Mouse (Mus musculus) 3T3-L1 (cell line): ENCODE measurements around the gene Bnc2.

ENCODE experiments used
- DNase-seq: peaks from one replicate; pipeline ENCODE4 v3.0.0-alpha.2; 2015; ENCODE audit warnings: low read depth, low spot score

Bnc2 gene

GRCm38 (mm10) chr4:84507551-84507950 is 167.5 kb downstream of the Bnc2 start:
- no peak for DNase-seq

- DNase-seq = no peak
Observed at GRCm38 (mm10) chr4:84502581-84503269, 172.3 kb downstream of the Bnc2 start.

GRCm38 (mm10) chr4:84500796-84501349 is 174.2 kb downstream of the Bnc2 start:
- peak; percentile 18 for DNase-seq

GRCm38 (mm10) chr4:84500259-84500658 is 174.8 kb downstream of the Bnc2 start:
- no peak for DNase-seq

- no peak for DNase-seq
Observed at GRCm38 (mm10) chr4:84498469-84498868, 176.6 kb downstream of the Bnc2 start.

GRCm38 (mm10) chr4:84488323-84488722 is 186.8 kb downstream of the Bnc2 start:
- peak; percentile 60 for DNase-seq

- DNase-seq = no peak
Observed at GRCm38 (mm10) chr4:84482680-84483079, 192.4 kb downstream of the Bnc2 start.

- DNase-seq = no peak
Observed at GRCm38 (mm10) chr4:84472643-84473042, 202.4 kb downstream of the Bnc2 start.

- DNase-seq = no peak
Observed at GRCm38 (mm10) chr4:84470106-84470885, 204.8 kb downstream of the Bnc2 start.

GRCm38 (mm10) chr4:84469400-84469799 is 205.7 kb downstream of the Bnc2 start:
- DNase-seq = no peak

GRCm38 (mm10) chr4:84467722-84468121 is 207.4 kb downstream of the Bnc2 start:
- DNase-seq = no peak

GRCm38 (mm10) chr4:84458218-84458560 is 216.9 kb downstream of the Bnc2 start:
- DNase-seq = peak; percentile 56

GRCm38 (mm10) chr4:84457512-84458217 is 217.4 kb downstream of the Bnc2 start:
- DNase-seq = peak; percentile 95

GRCm38 (mm10) chr4:84456853-84457249 is 218.2 kb downstream of the Bnc2 start:
- no peak for DNase-seq

- DNase-seq = no peak
Observed at GRCm38 (mm10) chr4:84456198-84456852, 218.8 kb downstream of the Bnc2 start.

GRCm38 (mm10) chr4:84454493-84454892 is 220.6 kb downstream of the Bnc2 start:
- no peak for DNase-seq

- DNase-seq = no peak
Observed at GRCm38 (mm10) chr4:84453586-84453985, 221.5 kb downstream of the Bnc2 start.

GRCm38 (mm10) chr4:84452642-84453041 is 222.4 kb downstream of the Bnc2 start:
- no peak for DNase-seq

- DNase-seq = no peak
Observed at GRCm38 (mm10) chr4:84449246-84450005, 225.6 kb downstream of the Bnc2 start.

- DNase-seq = no peak
Observed at GRCm38 (mm10) chr4:84433324-84433723, 241.8 kb downstream of the Bnc2 start.
